Mouse (Mus musculus): ENCODE results near the gene B9d2.

B9d2 gene

DNA sequence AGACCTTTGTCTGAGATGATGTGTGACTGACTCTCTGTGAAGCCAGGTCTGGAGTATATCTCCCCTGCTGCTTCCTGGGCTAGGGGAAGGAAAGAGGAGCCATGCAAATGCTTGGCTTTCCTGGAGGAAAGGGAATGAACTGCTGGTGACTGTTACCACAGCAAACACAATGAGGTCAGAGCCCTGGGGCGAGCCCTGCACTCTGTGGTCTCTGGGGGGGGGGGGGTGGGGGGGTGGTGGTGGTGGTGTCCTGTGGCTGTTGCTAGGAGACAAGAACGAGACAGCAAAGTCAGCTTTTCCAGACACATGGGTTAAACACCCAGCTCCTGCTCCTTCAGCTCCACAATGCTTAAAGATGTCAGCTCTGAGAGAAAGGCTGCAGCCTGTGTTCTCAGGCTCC, 48.8 kb downstream of the B9d2 start:
- in situ Hi-C loops (cut with MboI; ENCODE audit: low sequenced_read_pairs) = no loop called here

- in situ Hi-C loops (cut with MboI; ENCODE audit: low sequenced_read_pairs) = no loop called here
Measured at GRCm38 (mm10) chr7:25729862-25730261, 49.3 kb downstream of the B9d2 start.

DNA sequence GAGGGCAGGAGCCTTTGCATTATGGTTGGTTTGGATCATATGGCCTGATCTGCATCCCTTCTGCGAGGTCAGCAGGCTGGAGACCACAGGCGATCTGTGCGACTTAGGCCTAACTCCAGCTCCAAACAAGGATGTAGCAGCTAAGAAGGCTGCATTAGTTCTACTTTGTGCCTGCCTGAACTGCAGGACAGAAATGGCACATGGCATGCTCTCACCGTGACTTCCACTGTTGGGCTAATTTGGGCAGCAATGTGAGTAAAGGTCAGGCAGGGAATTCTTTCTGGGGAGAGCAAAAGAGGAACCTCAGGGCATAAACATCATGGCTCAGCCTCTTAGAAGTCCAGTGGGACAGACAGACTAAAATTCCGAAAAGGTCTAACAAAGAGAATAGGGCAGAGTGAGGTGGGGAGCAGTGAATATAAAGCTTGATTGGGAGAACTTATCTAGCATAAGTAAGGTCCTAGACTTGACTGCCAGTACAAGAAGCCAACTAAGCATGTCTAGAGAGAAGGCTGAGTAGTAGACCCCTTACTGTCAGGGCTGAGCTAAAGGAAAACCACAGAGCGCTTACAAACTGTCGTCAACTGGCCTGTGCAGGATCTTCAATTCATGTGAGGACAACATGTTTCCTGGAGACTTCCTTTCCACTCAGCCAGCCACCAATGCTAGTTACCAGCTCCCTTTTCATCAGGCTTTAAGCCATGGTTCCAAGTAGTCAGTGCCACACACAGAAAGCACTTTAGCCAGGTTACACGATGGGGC, 50.9 kb downstream of the B9d2 start:
- in situ Hi-C loops (cut with MboI; ENCODE audit: low sequenced_read_pairs) = no loop called here

DNA sequence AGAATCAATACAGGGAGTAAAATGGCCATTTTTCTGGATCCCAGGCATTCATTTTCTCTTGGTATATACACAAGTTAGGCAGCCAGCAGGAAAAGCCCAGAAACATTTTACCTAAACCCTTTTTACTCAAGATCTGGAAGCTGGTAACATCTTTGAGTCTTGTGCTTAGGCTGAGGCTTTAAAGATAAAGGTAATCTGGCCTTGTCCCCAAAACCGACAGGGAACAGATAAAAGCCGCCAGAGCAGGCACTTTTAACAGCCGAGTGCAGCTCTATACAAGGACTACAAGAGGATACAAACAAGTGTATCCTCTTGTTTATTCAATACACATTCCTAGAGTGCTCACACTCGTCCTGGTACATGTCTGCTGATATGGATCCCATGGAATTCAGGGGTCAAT, 54.4 kb downstream of the B9d2 start:
- in situ Hi-C loops (cut with MboI; ENCODE audit: low sequenced_read_pairs) = no loop called here

Measured in CH12F3 (cell line).